Mouse (Mus musculus) adrenal gland, adult 2 months (tissue): Measurements from ENCODE around the gene Slc39a11. TPM values are rescaled to one million over a fixed set of nuclear protein-coding genes. Genes with fewer than 3 reads are reported as not detected.

Source experiments
- DNase-seq: peaks from one replicate; pipeline ENCODE4 v3.0.0; 2021
- polyA plus RNA-seq: library from polyadenylated mRNA; depleted of rRNA; stranded (reverse); fragments of >200 nt; gene quantifications from 2 replicates; pipeline ENCODE4 v1.2.3, GENCODE M21; 2012
- total RNA-seq, 2 experiments: library from RNA; stranded (reverse); gene quantifications; 2 replicates each; pipeline ENCODE4 v1.2.3; 2021

The Slc39a11 gene
- total and polyA plus RNA-seq, 3 experiments, result 22.9 to 34.4 (median 31.5) TPM

- DNase-seq, result no peak
Measured at GRCm38 (mm10) chr11:113632303-113632702, 17.6 kb downstream of the Slc39a11 start.

GRCm38 (mm10) chr11:113631862-113632261, 18.0 kb downstream of the Slc39a11 start:
- DNase-seq, result no peak

GRCm38 (mm10) chr11:113631302-113631701, 18.6 kb downstream of the Slc39a11 start:
- no peak for DNase-seq

- no peak for DNase-seq
Measured at GRCm38 (mm10) chr11:113630642-113631041, 19.2 kb downstream of the Slc39a11 start.

GRCm38 (mm10) chr11:113627785-113628184, 22.1 kb downstream of the Slc39a11 start:
- no peak for DNase-seq

GRCm38 (mm10) chr11:113625437-113625836, 24.4 kb downstream of the Slc39a11 start:
- DNase-seq, result no peak

GRCm38 (mm10) chr11:113622028-113622427, 27.9 kb downstream of the Slc39a11 start:
- DNase-seq, result no peak

GRCm38 (mm10) chr11:113621001-113621400, 28.9 kb downstream of the Slc39a11 start:
- no peak for DNase-seq

GRCm38 (mm10) chr11:113619420-113620080, 30.3 kb downstream of the Slc39a11 start:
- DNase-seq, result no peak

GRCm38 (mm10) chr11:113618672-113619419, 31.0 kb downstream of the Slc39a11 start, which contains the start of gene Sstr2:
Gene Sstr2, plus strand, starts transcription at chr11:113619342.
- peak; percentile 87 for DNase-seq

- no peak for DNase-seq
Measured at GRCm38 (mm10) chr11:113618303-113618671, 31.6 kb downstream of the Slc39a11 start.

- DNase-seq, result peak; percentile 50
Measured at GRCm38 (mm10) chr11:113617132-113617911, 32.6 kb downstream of the Slc39a11 start.

- no peak for DNase-seq
Measured at GRCm38 (mm10) chr11:113614476-113614875, 35.4 kb downstream of the Slc39a11 start.

GRCm38 (mm10) chr11:113611664-113612611, 37.9 kb downstream of the Slc39a11 start:
- DNase-seq, result peak; percentile 53

GRCm38 (mm10) chr11:113611112-113611646, 38.7 kb downstream of the Slc39a11 start:
- peak; percentile 45 for DNase-seq

GRCm38 (mm10) chr11:113610266-113610665, 39.6 kb downstream of the Slc39a11 start:
- no peak for DNase-seq

- no peak for DNase-seq
Measured at GRCm38 (mm10) chr11:113609581-113609980, 40.3 kb downstream of the Slc39a11 start.

GRCm38 (mm10) chr11:113607556-113607955, 42.3 kb downstream of the Slc39a11 start:
- no peak for DNase-seq

GRCm38 (mm10) chr11:113601616-113602343, 48.1 kb downstream of the Slc39a11 start:
- DNase-seq, result no peak

GRCm38 (mm10) chr11:113600526-113601245, 49.2 kb downstream of the Slc39a11 start:
- DNase-seq, result no peak
